Mouse (Mus musculus) adrenal gland (tissue): Measurements from ENCODE around the gene Drosha.

ENCODE experiments used
- intact Hi-C: fragments of 180-260 bp; cut with DNase I; formaldehyde crosslinking; loops from one replicate; pipeline ENCODE4 v1.15.1; 2025

Drosha gene

GRCm38 (mm10) chr15:12825408-12825807, 793 bp downstream of the Drosha start:
- intact Hi-C loops: no loop called here

GRCm38 (mm10) chr15:12829878-12830277, 5.3 kb downstream of the Drosha start:
- intact Hi-C loops: no loop called here

DNA sequence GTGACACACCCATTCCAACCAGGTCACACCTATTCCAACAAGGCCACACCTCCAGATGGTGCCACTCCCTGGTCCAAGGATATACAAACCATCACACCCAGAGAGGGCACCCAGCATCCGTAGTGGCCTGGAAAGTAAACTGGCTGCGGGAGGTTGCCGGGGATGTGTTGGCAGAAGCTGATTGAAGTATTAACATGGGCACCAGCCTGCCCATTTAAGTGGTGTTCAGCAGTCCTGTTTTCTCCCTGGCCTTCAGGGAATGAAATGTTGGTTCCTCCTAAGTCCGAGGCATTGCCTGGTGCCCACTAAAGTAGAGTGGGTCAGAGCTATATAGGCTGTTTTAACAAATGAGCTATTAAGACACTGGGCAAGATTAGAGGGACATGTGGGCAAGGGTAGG, 8.0 kb downstream of the Drosha start:
- intact Hi-C loops: no loop called here

DNA sequence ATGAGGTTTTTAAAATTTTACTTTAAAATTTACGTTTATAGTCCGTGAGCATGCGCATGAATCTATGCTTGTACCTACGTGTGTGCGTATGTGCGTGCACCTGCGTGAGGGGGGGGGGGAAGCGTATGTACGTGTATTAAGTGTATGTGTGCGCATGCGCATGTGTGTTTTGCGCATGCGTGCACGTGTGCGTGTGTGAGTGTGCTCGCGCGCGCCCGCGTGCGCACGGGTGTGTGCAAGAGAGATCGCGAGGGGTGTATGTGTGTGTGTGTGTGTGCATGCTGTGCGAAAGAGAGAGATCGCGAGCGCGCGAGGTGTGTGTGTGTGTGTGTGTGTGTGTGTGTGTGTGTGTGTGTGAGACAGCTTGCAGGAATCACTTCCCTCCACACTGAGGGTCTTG, 8.8 kb downstream of the Drosha start:
- intact Hi-C loops: no loop called here

DNA sequence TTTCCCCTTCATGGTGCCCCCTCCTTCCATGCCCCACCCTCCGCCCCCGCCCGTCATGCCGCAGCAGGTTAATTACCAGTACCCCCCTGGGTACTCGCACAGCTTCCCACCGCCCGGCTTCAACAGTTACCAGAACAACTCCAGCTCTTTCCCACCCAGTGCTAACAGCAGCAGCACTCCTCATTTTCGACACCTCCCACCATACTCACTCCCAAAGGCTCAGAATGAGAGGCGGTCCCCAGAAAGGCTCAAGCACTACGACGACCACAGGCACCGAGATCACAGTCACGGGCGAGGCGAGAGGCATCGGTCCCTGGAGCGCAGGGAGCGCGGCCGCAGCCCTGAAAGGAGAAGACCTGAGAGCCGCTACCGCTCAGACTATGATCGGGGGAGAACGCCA, 9.6 kb downstream of the Drosha start:
- intact Hi-C loops: no loop called here

DNA sequence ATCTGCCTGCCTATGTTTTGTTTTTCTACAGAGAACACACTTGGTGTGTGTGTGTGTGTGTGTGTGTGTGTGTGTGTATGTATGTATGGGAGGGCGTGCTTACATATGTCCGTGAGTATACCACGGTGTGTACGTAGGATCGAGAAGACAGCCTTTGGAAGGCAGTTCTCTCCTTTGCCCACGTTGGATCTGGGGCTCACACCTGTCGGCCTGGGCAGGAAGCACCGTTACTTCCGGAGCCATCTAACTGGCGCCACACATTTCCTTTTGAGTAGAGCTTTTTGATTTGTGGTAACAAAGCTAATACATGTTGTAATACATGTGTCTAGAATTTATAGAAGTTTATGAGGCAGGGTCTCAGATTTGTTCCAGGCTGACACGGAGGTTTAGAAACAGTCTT, 16.1 kb downstream of the Drosha start:
- intact Hi-C loops: no loop called here

GRCm38 (mm10) chr15:12842833-12843232, 18.2 kb downstream of the Drosha start:
- intact Hi-C loops: no loop called here

DNA sequence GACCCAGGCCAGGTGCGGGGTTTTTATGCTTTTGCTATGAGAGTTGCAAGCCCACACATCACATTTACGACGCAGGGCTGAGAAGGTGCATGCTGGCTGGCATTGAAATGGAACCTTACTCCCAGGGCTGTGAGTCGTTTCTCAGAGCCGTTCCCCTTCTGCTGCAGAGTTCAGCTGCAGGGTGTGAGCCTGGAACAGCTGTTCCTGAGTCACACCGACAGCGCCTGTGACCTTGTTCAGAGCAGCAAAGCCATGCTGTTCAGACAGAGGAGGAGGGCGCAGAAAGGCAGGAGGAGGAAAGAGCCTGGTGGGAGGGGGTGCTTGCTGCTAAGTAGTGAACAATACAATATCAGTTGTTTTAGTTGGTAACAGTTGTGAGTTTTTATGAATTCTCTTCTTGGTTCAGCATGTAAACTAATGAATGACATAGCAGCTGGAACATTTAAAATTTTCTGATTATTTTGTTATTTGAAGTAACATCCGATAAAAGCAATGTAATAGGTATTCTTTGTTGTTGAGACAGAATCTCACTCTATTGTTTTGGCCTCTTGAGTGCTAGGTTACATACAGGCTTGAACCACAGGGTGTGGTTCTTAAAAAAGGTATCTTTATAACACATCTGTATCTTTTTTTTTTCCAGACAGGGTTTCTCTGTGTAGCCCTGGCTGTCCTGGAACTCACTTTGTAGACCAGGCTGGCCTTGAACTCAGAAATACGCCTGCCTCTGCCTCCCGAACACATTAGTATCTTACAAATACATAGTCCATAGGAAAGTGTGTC, 23.8 kb downstream of the Drosha start:
- intact Hi-C loops: no loop called here

- intact Hi-C loops: no loop called here
These were observed 24.8 kb downstream of the Drosha start for GRCm38 (mm10) chr15:12849373-12849772.

DNA sequence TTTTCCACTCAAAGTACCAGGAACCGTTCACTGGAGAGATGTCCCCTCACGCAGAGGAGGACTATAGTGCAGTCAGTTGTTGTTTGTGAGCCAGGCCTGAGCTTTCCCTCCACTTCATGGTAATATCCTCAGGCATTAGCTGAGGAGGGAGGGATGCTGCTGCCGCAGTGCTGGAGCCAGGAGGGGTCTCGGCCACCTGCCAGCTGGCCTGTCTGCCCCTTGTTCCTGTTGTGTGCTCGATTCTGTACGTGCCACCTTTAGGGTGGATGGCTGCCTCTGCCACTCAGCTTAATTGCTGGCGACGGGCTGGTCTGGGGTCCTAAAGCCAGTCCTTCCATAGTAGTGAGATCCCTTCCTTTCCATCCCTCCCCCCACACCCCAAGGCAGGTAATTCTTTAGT, 28.9 kb downstream of the Drosha start:
- intact Hi-C loops: no loop called here

DNA sequence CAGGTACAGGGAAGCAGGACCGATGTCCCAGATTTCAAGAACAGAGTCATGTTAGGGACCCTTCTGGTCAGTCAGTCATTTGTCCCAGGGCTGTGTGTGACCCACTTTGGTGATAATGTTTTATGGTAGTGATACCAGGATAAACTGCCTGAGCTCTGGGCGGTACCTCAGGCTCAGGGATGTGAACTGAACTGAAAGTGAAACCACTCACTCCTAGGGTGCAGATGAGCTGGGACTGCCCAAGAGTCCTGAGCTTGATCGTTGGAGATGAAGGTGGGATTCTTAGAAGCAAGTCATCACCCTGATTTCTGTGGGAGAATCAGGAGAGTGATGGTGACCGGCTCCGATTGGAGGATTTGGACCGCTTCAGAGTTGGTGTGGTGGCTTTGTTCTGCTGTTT, 32.2 kb downstream of the Drosha start:
- intact Hi-C loops: no loop called here

- intact Hi-C loops: no loop called here
These were observed 33.4 kb downstream of the Drosha start for GRCm38 (mm10) chr15:12857840-12858516.

GRCm38 (mm10) chr15:12858645-12859044, 34.0 kb downstream of the Drosha start:
- intact Hi-C loops: no loop called here

DNA sequence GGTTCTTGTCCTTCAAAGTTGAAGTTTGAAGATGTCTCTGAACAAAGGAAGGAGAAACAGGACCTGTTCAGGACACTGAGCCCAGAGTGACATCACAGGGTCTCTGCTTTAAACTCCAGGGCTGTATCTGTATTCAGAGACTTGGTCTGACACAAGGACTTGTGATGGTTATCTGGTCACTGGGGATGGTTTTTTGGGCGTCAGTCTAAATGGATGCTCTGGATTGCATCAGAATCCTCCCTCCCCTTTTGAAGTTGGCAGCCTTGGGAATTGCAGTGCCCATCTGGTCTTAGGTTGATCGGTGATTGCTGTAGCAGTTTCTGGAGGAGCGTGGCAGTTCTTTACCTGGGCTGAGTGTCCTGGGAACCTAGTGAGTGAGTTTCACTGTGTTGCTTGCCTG, 37.4 kb downstream of the Drosha start:
- intact Hi-C loops: no loop called here

DNA sequence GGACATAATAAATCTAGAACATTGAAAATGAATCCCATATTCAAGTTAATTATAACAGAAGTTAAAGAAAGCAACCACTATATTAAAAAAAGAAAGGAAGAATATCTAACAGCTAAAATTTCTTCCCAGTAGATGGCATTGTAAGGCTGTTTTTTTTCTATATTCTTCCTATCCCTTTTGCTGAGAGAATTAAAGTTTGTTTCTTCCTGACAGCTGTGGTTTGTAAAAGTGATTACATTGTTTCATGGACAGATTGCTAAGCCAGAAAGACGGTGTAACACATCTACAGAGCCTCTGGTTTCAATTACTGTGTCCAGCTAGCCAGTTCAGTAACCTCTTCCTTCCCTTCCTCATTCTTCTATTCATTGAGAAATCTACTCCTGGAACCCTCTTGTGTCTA, 39.1 kb downstream of the Drosha start:
- intact Hi-C loops: no loop called here

DNA sequence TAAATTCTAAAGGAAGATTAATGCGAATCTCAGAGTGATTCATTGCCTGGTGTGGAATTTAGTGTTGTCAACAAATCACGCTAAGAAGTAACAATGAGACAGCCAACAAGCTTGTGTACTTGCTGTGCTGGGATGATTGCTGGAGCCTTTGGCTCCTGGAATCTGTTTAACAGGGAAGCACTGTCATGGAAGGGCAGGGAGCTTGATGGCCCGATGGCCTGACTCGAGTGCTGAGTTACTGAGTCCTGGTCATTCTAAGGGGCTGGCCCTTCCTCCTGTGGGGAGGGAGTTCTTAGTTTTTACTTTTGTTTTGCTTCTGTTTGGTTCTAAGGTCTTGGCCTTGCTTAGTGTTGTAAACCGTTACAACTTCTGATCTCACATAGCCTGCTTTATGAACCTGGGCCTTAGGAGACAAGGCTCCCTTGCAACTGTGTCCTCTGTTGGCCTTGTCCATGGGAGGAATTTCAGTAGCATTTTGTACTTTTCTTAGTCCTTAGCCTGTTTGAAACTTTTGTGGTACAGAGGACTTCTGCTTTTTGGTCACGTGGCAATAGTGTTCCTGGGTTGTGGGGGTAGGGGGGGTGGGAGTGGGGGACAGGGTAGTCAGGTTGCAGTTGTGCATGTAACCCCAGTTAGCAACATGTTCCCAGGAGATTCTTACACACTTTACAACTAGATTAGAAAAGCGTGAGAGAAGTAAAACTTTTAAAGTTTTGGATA, 41.1 kb downstream of the Drosha start:
- intact Hi-C loops: no loop called here

GRCm38 (mm10) chr15:12867269-12867668, 42.7 kb downstream of the Drosha start:
- intact Hi-C loops: no loop called here

DNA sequence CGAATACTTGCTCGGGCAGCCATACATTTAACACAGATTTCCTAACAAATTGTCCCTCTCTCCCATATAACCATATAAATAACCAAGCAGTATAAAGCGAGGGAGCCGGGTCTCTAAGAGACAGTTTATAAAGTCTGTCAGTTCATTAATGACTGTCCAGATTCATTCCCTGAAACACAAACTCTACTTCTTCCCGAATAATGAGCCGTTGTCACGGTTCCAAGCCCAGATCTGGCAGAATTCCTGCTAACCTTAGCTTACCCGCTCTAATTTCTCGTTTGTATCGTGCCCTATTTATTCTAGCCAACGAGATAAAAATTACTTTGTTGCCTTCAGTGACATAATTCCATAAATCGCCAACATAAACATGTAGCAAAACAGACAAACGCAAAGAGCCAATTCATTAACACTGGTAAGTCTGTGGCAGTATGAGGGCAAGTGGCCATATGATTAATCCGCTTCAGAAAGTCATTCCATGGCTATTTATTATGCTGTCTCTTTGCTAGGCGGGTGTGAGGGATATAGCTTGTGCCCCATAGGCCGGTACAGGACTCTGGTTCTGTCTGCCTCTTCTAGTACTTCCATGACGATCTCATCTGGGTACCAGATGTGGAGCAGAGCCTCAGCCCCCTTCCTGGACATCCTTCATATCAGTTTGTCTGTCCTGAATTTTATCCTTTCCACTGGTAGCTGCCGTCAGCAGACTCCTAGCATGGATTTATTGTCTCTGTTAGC, 51.0 kb downstream of the Drosha start:
- intact Hi-C loops: no loop called here

DNA sequence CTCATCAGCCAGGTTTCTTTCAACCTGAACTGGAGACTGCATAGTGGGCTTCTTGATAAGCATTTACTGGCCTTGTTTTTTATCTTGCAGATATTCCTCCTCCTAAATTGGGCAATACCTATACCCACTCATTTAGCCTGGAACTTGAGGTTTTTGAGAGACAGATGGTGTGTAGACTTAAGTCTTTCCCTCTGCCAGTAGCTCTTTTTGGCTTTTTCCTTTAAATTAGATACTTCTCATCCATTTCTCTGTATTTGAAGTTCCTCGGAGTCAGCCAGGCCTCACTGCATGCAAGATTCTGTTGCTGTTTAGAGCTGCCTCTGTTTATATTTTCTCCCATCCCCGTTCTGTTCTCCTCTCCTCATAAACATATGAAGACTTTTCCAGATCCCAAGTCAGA, 51.7 kb downstream of the Drosha start:
- intact Hi-C loops: no loop called here

DNA sequence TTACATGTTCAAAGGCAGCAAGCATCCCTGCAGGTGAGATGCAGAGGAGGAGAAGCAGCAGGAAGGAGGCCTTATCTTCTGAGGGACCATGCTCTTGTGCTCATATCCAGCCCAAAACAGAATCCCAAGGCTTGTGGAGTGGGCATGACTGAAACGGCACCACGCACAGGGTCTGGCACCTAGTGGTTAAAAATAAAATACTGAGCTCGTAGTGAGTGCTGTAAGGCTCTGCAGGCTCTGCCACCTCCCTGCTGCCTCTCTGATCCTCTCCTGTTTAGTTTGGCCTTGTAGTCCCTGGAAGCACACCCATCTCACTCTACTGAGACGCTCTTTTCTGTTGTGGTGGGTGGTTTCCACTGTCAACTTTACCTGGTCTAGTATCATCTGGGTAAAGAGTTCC, 52.3 kb downstream of the Drosha start:
- intact Hi-C loops: no loop called here

GRCm38 (mm10) chr15:12877934-12878333, 53.3 kb downstream of the Drosha start:
- intact Hi-C loops: no loop called here

GRCm38 (mm10) chr15:12878581-12878980, 54.0 kb downstream of the Drosha start:
- intact Hi-C loops: no loop called here
